Mouse (Mus musculus): ENCODE data around the gene Rnf145. TPM values are rescaled to one million over a fixed set of nuclear protein-coding genes. Genes with fewer than 3 reads are reported as not detected.

Gene Rnf145
- polyA plus RNA-seq, 1 experiment from 2014 or later, result 104 TPM

DNA sequence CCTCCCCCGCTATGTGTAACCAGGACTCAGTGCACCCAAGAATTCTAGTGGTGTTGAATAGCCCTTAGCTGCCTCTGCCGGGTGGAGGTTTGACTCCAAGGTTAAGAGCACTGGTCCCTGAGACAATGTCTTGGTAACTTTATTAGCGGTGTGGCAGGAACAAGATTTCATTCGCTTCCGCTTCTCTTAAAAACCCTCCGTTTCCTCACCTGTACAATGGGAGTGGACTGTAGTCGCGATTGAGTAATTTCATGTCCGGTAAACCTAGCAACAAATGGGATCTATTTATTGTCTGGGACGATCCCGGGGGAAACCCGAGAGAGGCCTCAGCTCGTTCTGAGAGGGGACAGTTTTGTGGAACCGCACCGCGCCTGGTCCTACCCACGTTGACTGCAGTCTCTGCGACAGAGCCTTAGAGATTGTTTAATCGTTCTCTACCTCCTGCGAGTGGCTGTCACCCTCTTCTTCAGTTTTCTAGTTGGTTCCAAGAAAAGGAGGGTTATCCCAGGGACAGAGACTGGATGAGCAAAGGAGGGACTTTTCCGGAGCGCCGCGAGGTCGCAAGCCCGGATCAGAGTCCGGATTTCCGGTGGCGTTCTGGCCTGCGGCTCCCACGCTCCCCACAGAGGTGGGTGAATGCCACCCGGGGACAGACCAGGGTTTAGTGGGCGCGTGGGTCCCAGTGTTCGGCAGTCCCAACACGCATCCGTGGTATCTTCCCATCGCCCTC, 94.1 kb downstream of the Rnf145 start:
- Histone ChIP-seq H3K4me3 (ENCODE audit: low read depth, low read length) (peak overlapping the region; percentile 29), H3K27me3 (ENCODE audit: control insufficient read depth, insufficient read depth, low read length) (peaks cover 21% of the 10 kb centered on the region), H3K27ac (replicated peaks; ENCODE audit: low read depth, low read length) (no peak overlapping the region), H3K9ac (replicated peaks; ENCODE audit: low read length) (peak overlapping the region; percentile 41; the same call in 1 of the 2 replicates), H3K4me2 (ENCODE audit: low read depth, low read length) (peak overlapping the region; percentile 56), H3K9me3 (replicated peaks; ENCODE audit: control insufficient read depth, low read length) (no peaks in the 10 kb centered on the region), H3K36me3 (replicated peaks; ENCODE audit: control insufficient read depth, insufficient read depth, low read depth, low read length) (no peaks in the 10 kb centered on the region), H3K4me1 (ENCODE audit: control insufficient read depth, insufficient read depth, low read length) (peaks cover 4% of the 10 kb centered on the region)
- DNase-seq (ENCODE audit: low spot score) (peak; percentile 28), ATAC-seq (replicated peaks; ENCODE audit: insufficient number of reproducible peaks, low FRiP score, low TSS enrichment, low read depth) (no peak)
- 2% methylated on average over 38 of the region's 38 CpGs for WGBS

DNA sequence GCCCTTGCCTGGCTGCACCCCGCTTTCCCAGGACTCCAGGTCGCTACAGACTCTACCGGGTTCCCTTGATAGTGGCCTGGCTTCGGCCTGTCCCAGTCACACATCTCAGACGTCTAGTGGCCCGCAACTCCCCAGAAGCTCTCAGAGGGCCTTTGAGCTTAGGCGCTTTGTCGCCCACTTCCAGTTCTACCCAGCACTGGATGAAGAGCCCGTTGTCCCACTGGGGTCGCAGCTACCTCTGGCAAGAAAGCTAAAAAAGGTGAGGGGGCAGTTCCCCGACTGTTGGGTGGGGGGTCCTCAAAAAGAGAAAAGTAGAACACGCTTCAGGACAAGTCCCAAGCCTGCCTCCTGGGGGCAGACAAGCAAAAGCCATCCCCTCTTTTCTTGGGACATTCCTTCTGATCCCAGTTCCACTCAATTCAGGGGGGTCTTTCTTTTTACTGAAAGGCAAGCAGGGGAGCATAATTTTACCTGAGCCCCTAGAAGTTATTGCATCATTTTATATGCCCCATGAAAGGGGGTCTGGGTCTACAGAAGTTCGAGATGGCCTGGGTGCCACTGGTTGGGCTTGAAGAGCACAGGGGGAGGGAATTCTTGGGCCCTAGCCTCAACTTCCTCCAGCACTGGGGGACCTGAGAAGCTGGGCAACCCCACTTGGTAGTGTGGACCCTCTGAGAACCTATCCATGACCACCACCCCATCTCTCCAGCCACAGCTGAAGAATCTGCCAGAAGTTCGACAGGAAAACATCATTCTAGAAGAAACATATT, 94.8 kb downstream of the Rnf145 start:
- ATAC-seq (replicated peaks; ENCODE audit: insufficient number of reproducible peaks, low FRiP score, low TSS enrichment, low read depth) (no peak), DNase-seq (ENCODE audit: low spot score) (peak; percentile 62)
- Histone ChIP-seq H3K4me3 (ENCODE audit: low read depth, low read length) (peak overlapping the region; percentile 29), H3K9me3 (replicated peaks; ENCODE audit: control insufficient read depth, low read length) (no peaks in the 10 kb centered on the region), H3K36me3 (replicated peaks; ENCODE audit: control insufficient read depth, insufficient read depth, low read depth, low read length) (no peaks in the 10 kb centered on the region), H3K4me2 (ENCODE audit: low read depth, low read length) (peak overlapping the region; percentile 56), H3K27me3 (ENCODE audit: control insufficient read depth, insufficient read depth, low read length) (peaks cover 21% of the 10 kb centered on the region), H3K27ac (replicated peaks; ENCODE audit: low read depth, low read length) (no peak overlapping the region), H3K4me1 (ENCODE audit: control insufficient read depth, insufficient read depth, low read length) (peaks cover 4% of the 10 kb centered on the region), H3K9ac (replicated peaks; ENCODE audit: low read length) (peak overlapping the region; percentile 41; the same call in 1 of the 2 replicates)
- 8% methylated on average over 14 of the region's 14 CpGs for WGBS

Small RNA genes lying within 50 kb of the gene (microRNA-seq; reads per million reads assigned to microRNA genes)
- gene Gm22121 (ENCODE audit: borderline number of aligned reads), result not detected

Other genes with a start within 250 kb of the Rnf145 start
- gene Il12b, start 118.9 kb upstream of the Rnf145 start, polyA plus RNA-seq (2014; fragmentation: Nextera tagmentation; extraction: Ambion mirVana), result not detected in 2 replicates
- 77.1 and 80.9 TPM in 2 replicates for gene Ublcp1, start 48.5 kb upstream of the Rnf145 start, polyA plus RNA-seq (2014; fragmentation: Nextera tagmentation; extraction: Ambion mirVana)
- gene Ebf1, start 98.4 kb downstream of the Rnf145 start, polyA plus RNA-seq (2014; fragmentation: Nextera tagmentation; extraction: Ambion mirVana), result 47.9 and 50.3 TPM in 2 replicates

Data from embryonic facial prominence, embryonic 11.5 days (tissue).